Mouse (Mus musculus) heart, postnatal 0 days (tissue): Measurements from ENCODE around the gene Apba3. TPM values are rescaled to one million over a fixed set of nuclear protein-coding genes. Genes with fewer than 3 reads are reported as not detected.

ENCODE experiments used
- ATAC-seq: fragments of 200-750 bp; cut with Nextera tagmentation; 2 replicates; pipeline ENCODE4 v1.8.0; 2017; ENCODE audit warnings: low read depth, moderate number of reproducible peaks, moderate library complexity; ENCODE audit not compliant: insufficient read depth
- DNase-seq: peaks from one replicate; pipeline ENCODE4 v3.0.0-alpha.2; 2016; ENCODE audit warnings: low spot score
- H3K27ac ChIP-seq: fragments of 300-500 bp; sonication (generic); 2 replicates; pipeline ENCODE4 v1.5.1; 2014; ENCODE audit warnings: low read depth, mild to moderate bottlenecking
- H3K27me3 ChIP-seq: fragments of 300-500 bp; sonication (generic); 2 replicates; pipeline ENCODE4 v1.6.1; 2014; ENCODE audit warnings: low read length, mixed read lengths; ENCODE audit not compliant: control insufficient read depth, insufficient read depth
- H3K36me3 ChIP-seq: fragments of 300-500 bp; sonication (generic); replicated peaks from 2 replicates; pipeline ENCODE4 v1.6.1; 2014; ENCODE audit warnings: low read length, mixed read lengths; ENCODE audit not compliant: control insufficient read depth, insufficient read depth
- H3K4me1 ChIP-seq: fragments of 300-500 bp; sonication (generic); 2 replicates; pipeline ENCODE4 v1.6.1; 2014; ENCODE audit warnings: antibody characterized with exemption; ENCODE audit not compliant: control insufficient read depth, insufficient read depth
- H3K4me2 ChIP-seq: fragments of 300-500 bp; sonication (generic); 2 replicates; pipeline ENCODE4 v1.6.1; 2014; ENCODE audit warnings: low read depth, mild to moderate bottlenecking, low read length, moderate library complexity
- H3K4me3 ChIP-seq: fragments of 300-500 bp; sonication (generic); 2 replicates; pipeline ENCODE4 v1.5.1; 2014; ENCODE audit warnings: low read depth, low read length
- H3K9ac ChIP-seq: fragments of 300-500 bp; sonication (generic); replicated peaks from 2 replicates; pipeline ENCODE4 v1.6.1; 2014; ENCODE audit warnings: low read depth, low read length, mixed read lengths
- H3K9me3 ChIP-seq: fragments of 300-500 bp; sonication (generic); replicated peaks from 2 replicates; pipeline ENCODE4 v1.6.1; 2016; ENCODE audit warnings: low read length; ENCODE audit not compliant: control insufficient read depth
- CTCF ChIP-seq: IDR thresholded peaks from 2 replicates; pipeline ENCODE4 v1.5.1; 2016; ENCODE audit warnings: antibody characterized with exemption, control low read depth, low read depth
- EP300 ChIP-seq: IDR thresholded peaks from 2 replicates; pipeline ENCODE4 v1.6.1; 2016; ENCODE audit warnings: antibody characterized with exemption, low read depth
- WGBS: fragments of 180-500 bp; shearing (Covaris S2); extraction: QIAGEN DNeasy Blood & Tissue Kit; methylation state at CpG from one replicate; pipeline ENCODE4 v1.1.7; 2014; 5-methylcytosine and 5-hydroxymethylcytosine counted together
- polyA plus RNA-seq: library from polyadenylated mRNA; unstranded; fragments of >200 nt; fragmentation: Nextera tagmentation; extraction: Ambion mirVana; gene quantifications from 2 replicates; pipeline ENCODE4 v1.2.1, GENCODE M21; 2015
- total RNA-seq: library from RNA; depleted of rRNA; stranded (reverse); fragments of >200 nt; gene quantifications from 2 replicates; pipeline ENCODE4 v1.2.3, GENCODE M21; 2014; ENCODE audit warnings: low replicate concordance

The Apba3 gene
- total and polyA plus RNA-seq, 2 experiments from 2014 or later = 45.2 to 114 TPM

GRCm38 (mm10) chr10:81309571-81309970 is 42.8 kb downstream of the Apba3 start:
- no peak for DNase-seq
- 89% methylated on average over 5 of the region's 5 CpGs for WGBS
- Histone ChIP-seq H3K4me3 (no peak overlapping the region), H3K9me3 (no peaks in the 10 kb centered on the region), H3K4me1 (no peaks in the 10 kb centered on the region), H3K4me2 (no peak overlapping the region), H3K9ac (no peak overlapping the region), H3K27ac (no peak overlapping the region), H3K27me3 (no peaks in the 10 kb centered on the region), H3K36me3 (peaks cover 87% of the 10 kb centered on the region)
- no peak for ATAC-seq
- no peak for TF ChIP-seq CTCF
- no peak for TF ChIP-seq EP300

- 89% methylated on average over 13 of the region's 13 CpGs for WGBS
- Histone ChIP-seq H3K27ac (no peak overlapping the region), H3K4me3 (no peak overlapping the region), H3K4me2 (no peak overlapping the region), H3K4me1 (no peaks in the 10 kb centered on the region; the same call in 1 of the 2 replicates), H3K9me3 (no peaks in the 10 kb centered on the region), H3K36me3 (peaks cover 86% of the 10 kb centered on the region), H3K9ac (no peak overlapping the region), H3K27me3 (no peaks in the 10 kb centered on the region)
- ATAC-seq (no peak), DNase-seq (no peak)
- no peak for TF ChIP-seq CTCF
- TF ChIP-seq EP300 = no peak
Observed at GRCm38 (mm10) chr10:81313581-81313980, 46.8 kb downstream of the Apba3 start.

- no peak for ATAC-seq
- WGBS = 78% methylated on average over 7 of the region's 7 CpGs
Observed at GRCm38 (mm10) chr10:81314201-81314600, 47.4 kb downstream of the Apba3 start.

GRCm38 (mm10) chr10:81315587-81315986 is 48.8 kb downstream of the Apba3 start:
- H3K36me3 ChIP-seq = peaks cover 72% of the 10 kb centered on the region

More at GRCm38 (mm10) chr10:81314201-81314600, 47.4 kb downstream of the Apba3 start:
- Histone ChIP-seq H3K27me3 (no peaks in the 10 kb centered on the region), H3K9ac (no peak overlapping the region), H3K4me3 (no peak overlapping the region), H3K36me3 (peaks cover 83% of the 10 kb centered on the region), H3K9me3 (no peaks in the 10 kb centered on the region), H3K4me1 (peaks cover 6% of the 10 kb centered on the region; the same call in 1 of the 2 replicates), H3K4me2 (no peak overlapping the region), H3K27ac (no peak overlapping the region)
- no peak for DNase-seq
- no peak for TF ChIP-seq EP300
- no peak for TF ChIP-seq CTCF

GRCm38 (mm10) chr10:81316338-81317060 is 49.7 kb downstream of the Apba3 start:
- TF ChIP-seq CTCF = peak; percentile 52
- no peak for TF ChIP-seq EP300
- Histone ChIP-seq H3K9ac (peak overlapping the region; percentile 17; the same call in 1 of the 2 replicates), H3K9me3 (no peaks in the 10 kb centered on the region), H3K27me3 (no peaks in the 10 kb centered on the region), H3K36me3 (peaks cover 62% of the 10 kb centered on the region), H3K4me3 (no peak overlapping the region), H3K4me1 (peaks cover 13% of the 10 kb centered on the region), H3K4me2 (peak overlapping the region; percentile 47), H3K27ac (no peak overlapping the region)
- no peak for DNase-seq
- no peak for ATAC-seq
- 47% methylated on average over 16 of the region's 16 CpGs for WGBS

More at GRCm38 (mm10) chr10:81315587-81315986, 48.8 kb downstream of the Apba3 start:
- 86% methylated on average over 16 of the region's 16 CpGs for WGBS
- no peak for TF ChIP-seq EP300
- no peak for TF ChIP-seq CTCF
- peaks cover 13% of the 10 kb centered on the region; the same call in 1 of the 2 replicates for H3K4me1 ChIP-seq
- no peak overlapping the region for H3K4me2 ChIP-seq
- no peak overlapping the region for H3K27ac ChIP-seq
- DNase-seq (no peak), ATAC-seq (no peak)
- H3K4me3 ChIP-seq = no peak overlapping the region
- no peaks in the 10 kb centered on the region for H3K9me3 ChIP-seq
- H3K9ac ChIP-seq = no peak overlapping the region
- H3K27me3 ChIP-seq = no peaks in the 10 kb centered on the region
